Mouse (Mus musculus) brain, embryonic 14.5 days (tissue): ENCODE results near the gene Klhl3. TPM values are rescaled to one million over a fixed set of nuclear protein-coding genes. Genes with fewer than 3 reads are reported as not detected.

ENCODE experiments used
- DNase-seq: peaks from one replicate; pipeline ENCODE4 v3.0.0-alpha.2; 2011; ENCODE audit warnings: low read depth
- CTCF ChIP-seq: fragments of 200-500 bp; IDR thresholded peaks from 2 replicates; pipeline ENCODE4 v1.5.1; 2012; ENCODE audit warnings: inconsistent platforms, mild to moderate bottlenecking, moderate library complexity, borderline replicate concordance; ENCODE audit not compliant: insufficient read depth, insufficient read length; ENCODE audit errors: extremely low read depth
- POLR2A ChIP-seq: fragments of 200-500 bp; IDR thresholded peaks from 2 replicates; pipeline ENCODE4 v1.6.1; 2012; ENCODE audit warnings: mild to moderate bottlenecking, inconsistent platforms, borderline replicate concordance; ENCODE audit not compliant: poor library complexity, insufficient read depth, insufficient read length, severe bottlenecking; ENCODE audit errors: extremely low read depth
- polyA plus RNA-seq: library from polyadenylated mRNA; depleted of rRNA; stranded (reverse); fragments of >200 nt; gene quantifications from 2 replicates; pipeline ENCODE4 v1.2.3, GENCODE M21; 2012

The Klhl3 gene
- polyA plus RNA-seq, 1 experiment: 10.9 TPM

- TF ChIP-seq CTCF (no peak), POLR2A (no peak)
Measured at GRCm38 (mm10) chr13:58009275-58009674, 104.1 kb downstream of the Klhl3 start.

GRCm38 (mm10) chr13:58008038-58008364, 105.4 kb downstream of the Klhl3 start:
- DNase-seq: no peak
- TF ChIP-seq CTCF: no peak
- TF ChIP-seq POLR2A: no peak

More at GRCm38 (mm10) chr13:58009275-58009674, 104.1 kb downstream of the Klhl3 start:
- no peak for DNase-seq

GRCm38 (mm10) chr13:58007256-58008037, 105.9 kb downstream of the Klhl3 start:
- TF ChIP-seq CTCF (no peak), POLR2A (no peak)
- no peak for DNase-seq

- TF ChIP-seq CTCF: no peak
- no peak for TF ChIP-seq POLR2A
- DNase-seq: no peak
Measured at GRCm38 (mm10) chr13:58001792-58002191, 111.6 kb downstream of the Klhl3 start.

- no peak for TF ChIP-seq POLR2A
- TF ChIP-seq CTCF: no peak
- DNase-seq: no peak
Measured at GRCm38 (mm10) chr13:57996536-57996935, 116.9 kb downstream of the Klhl3 start.

- no peak for DNase-seq
- TF ChIP-seq CTCF (no peak), POLR2A (no peak)
Measured at GRCm38 (mm10) chr13:57995864-57996263, 117.5 kb downstream of the Klhl3 start.

- TF ChIP-seq CTCF (no peak), POLR2A (no peak)
- peak; percentile 43 for DNase-seq
Measured at GRCm38 (mm10) chr13:57984637-57985036, 128.8 kb downstream of the Klhl3 start.

- DNase-seq: no peak
- TF ChIP-seq POLR2A (no peak), CTCF (no peak)
Measured at GRCm38 (mm10) chr13:57984163-57984562, 129.2 kb downstream of the Klhl3 start.

- peak; percentile 83 for DNase-seq
- TF ChIP-seq POLR2A (no peak), CTCF (no peak)
Measured at GRCm38 (mm10) chr13:57983330-57983729, 130.1 kb downstream of the Klhl3 start.

GRCm38 (mm10) chr13:57982904-57983303, 130.5 kb downstream of the Klhl3 start:
- TF ChIP-seq POLR2A (no peak), CTCF (no peak)
- DNase-seq: peak; percentile 50

GRCm38 (mm10) chr13:57980679-57981078, 132.7 kb downstream of the Klhl3 start:
- TF ChIP-seq POLR2A: no peak
- TF ChIP-seq CTCF: no peak
- peak; percentile 58 for DNase-seq

GRCm38 (mm10) chr13:57980071-57980470, 133.3 kb downstream of the Klhl3 start:
- TF ChIP-seq POLR2A: no peak
- TF ChIP-seq CTCF: no peak
- DNase-seq: peak; percentile 71

GRCm38 (mm10) chr13:57978931-57979330, 134.5 kb downstream of the Klhl3 start:
- no peak for DNase-seq
- no peak for TF ChIP-seq POLR2A
- TF ChIP-seq CTCF: no peak
